Mouse (Mus musculus): Measurements from ENCODE around the gene Col9a3.

GRCm38 (mm10) chr2:180555219-180555618 lies 42.4 kb upstream of the Col9a3 start:
- no peak for TF ChIP-seq CTCF (IDR thresholded peaks at IDR 0.05; ENCODE audit: borderline replicate concordance, insufficient read depth, low read depth, low read length)
- TF ChIP-seq POLR2A (IDR thresholded peaks at IDR 0.05; ENCODE audit: borderline replicate concordance, insufficient read depth, low read length): no peak

Data from cerebellum, adult 2 months (tissue).